Mouse (Mus musculus) testis, adult 2 months (tissue): ENCODE measurements around the gene Eps8.

Experiments used
- CTCF ChIP-seq: fragments of 200-500 bp; IDR thresholded peaks from 2 replicates; pipeline ENCODE4 v1.5.1; 2012; ENCODE audit warnings: low read depth, mild to moderate bottlenecking, inconsistent platforms, low read length, moderate library complexity; ENCODE audit not compliant: control insufficient read depth, insufficient read depth, insufficient replicate concordance
- POLR2A ChIP-seq: fragments of 200-500 bp; IDR thresholded peaks from 2 replicates; pipeline ENCODE4 v1.6.1; 2012; ENCODE audit warnings: low read depth, mild to moderate bottlenecking, inconsistent platforms, low read length, moderate library complexity; ENCODE audit not compliant: control insufficient read depth

DNA sequence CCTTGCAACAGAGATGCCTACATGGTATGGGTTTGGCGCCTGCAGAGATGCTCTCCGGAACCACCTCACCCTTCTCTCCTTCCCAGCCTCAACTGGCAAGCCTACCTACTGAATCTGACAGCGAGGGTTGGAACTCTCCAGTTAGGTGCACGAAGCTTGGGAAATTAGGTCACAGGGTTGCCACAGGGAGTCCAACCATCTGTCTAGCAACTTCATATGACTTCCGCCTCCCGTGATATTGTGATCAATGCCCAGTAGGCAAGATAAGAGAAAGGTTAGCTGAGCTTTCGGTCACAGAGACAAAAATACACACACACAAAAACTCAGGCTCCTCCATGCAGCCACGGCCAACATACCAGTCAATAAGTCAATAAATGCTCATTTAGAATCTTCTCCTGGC lies 21.6 kb downstream of the Eps8 start:
- TF ChIP-seq CTCF, result no peak
- TF ChIP-seq POLR2A, result no peak
